Mouse (Mus musculus): ENCODE measurements at regions not wholly inside any gene's neighbourhood (a gene's known extent, or its start where the extent isn't known, plus 50 kb on each side); places are given as distances from the start of the nearest gene placed in this dataset.

DNA sequence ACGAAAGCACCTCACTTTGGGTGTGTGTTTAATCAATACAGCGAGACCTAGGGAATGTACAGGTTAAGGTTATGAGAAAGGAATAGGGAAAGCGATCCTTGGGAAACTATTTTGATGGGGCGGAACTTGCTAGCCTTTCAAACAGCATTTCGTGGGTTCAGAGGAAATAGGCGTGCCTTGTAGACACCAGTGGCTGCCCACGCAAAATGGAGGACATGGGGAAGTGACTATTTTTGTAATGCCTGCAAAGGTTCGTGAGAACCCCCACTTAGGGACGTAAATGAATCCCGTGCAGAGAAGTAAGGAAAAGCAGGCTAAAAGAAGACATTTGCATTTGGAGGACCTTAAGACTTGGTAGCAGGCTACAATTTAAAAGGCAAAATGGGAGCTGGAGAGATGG lies 114.1 kb upstream of the Ppm1h start:
- no peak for DNase-seq (ENCODE audit: low spot score)

DNA sequence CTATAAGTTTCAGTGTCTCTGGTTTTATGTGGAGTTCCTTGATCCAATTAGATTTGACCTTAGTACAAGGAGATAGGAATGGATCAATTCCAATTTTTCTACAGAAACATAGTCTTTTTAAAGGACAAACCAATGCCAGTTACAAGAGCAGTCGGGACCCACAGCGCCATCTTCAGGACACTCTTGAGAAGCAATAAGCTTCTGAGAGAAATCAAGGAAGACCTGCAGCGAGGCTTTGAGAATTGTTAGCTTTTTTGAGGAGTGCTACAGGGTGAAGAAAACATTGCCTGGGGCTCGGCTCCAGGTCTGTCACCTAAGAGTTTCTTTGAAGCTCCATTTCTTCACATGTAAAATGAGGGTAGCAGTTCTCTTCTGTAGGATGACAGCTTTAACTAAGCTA lies 112.0 kb upstream of the Ppm1h start:
- no peak for DNase-seq (ENCODE audit: low spot score)

DNA sequence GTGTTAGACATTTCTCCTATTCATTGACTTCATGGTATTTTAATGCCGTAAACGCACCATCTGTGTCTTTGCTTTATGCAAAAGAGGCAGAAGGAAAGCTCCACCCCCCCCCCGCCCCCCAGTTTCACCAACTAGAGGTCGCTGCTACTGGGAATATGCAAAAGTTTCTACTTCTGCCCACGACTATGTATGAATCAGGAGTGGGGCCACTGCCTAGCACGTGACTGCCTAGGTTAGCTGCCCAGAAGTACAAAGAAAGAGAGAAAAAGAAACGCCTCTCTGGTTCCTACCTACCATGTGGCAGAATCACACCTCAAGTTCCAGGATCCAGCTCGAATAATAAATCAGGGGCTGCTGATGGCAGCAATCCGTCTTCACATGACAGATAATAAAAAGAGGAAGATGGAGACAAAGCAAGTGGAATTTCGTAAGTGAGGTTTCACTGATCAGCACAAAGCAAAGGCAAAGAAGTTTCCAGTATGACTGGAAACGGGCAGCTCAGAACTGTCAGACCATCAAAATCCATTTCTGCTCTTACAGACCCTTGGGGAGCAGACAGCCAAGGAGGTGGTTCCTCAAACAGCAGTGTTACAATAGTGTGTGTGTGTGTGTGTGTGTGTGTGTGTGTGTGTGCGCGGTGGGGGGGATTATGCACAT lies 108.9 kb upstream of the Ppm1h start:
- no peak for DNase-seq (ENCODE audit: low spot score)

DNA sequence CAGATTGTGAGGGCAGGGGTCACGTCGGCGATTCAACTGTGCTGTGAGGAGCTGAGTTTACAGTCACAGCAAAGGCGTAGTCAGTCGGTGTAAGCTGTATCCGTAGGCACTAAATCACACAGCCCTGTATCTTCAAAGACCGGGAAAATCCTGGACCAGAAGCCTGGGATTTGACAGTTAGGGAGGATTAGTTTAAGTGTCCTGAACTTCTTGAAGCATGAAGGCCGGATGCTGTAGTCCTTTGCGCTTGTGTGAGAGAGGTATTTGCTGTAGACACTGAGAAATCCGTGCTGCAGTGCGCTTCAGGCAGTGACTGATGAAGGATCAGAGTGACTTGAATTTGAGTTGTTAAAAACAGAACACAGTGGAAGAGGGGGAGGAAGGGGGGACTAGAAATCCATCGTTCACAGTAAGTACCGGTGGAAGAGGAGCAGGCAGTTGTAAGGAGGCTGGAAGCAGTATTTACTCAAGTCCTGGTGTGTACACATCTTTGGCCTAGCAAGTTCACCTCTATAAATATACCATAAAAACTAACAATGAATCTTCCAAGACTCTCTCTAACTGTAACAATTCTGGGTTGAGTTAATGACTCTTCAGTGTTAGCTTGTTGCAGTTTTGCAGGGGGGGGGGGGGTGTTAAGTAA lies 107.5 kb upstream of the Ppm1h start:
- DNase-seq (ENCODE audit: low spot score) = no peak

DNA sequence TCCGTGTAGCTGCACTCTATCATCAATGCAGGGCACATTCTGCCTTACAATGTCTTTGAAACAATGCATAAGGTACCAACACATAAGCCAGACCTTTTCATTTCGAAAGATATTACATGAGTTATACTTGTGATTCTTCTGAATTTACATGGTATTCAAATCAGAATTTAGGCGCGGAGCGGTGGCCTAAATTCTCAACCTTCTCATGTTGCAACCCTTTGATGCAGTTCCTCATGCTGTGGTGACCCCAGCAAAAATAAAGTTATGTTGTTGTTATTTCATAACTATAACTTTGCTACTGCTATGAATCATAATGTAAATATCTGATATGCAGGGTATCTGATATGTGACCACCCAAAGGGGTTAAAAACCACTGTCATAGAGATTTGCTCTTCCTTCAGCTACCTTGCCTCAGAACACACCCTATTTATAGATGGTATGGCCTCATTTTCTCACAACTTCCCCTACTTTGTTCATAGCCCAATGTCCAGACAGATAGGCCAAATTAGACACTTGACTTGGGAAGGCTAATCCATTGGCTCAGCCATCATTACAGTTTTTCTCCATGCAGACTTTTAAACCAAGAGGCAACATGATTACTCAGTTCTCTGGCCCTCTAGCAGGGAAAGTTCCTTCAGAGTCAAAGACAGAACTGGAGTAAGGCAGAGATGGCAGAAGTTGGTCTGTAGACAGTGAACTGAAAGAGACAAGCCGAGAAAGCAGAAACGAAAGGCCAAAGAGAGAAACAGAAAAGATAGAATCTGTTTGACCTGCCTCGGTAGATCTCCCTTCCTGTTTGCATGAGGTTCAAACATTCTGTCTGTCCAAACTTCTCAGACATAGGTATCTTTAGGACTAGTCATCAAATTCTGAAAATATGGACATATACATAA lies 102.1 kb upstream of the Ppm1h start:
- DNase-seq (ENCODE audit: low spot score) = no peak

DNA sequence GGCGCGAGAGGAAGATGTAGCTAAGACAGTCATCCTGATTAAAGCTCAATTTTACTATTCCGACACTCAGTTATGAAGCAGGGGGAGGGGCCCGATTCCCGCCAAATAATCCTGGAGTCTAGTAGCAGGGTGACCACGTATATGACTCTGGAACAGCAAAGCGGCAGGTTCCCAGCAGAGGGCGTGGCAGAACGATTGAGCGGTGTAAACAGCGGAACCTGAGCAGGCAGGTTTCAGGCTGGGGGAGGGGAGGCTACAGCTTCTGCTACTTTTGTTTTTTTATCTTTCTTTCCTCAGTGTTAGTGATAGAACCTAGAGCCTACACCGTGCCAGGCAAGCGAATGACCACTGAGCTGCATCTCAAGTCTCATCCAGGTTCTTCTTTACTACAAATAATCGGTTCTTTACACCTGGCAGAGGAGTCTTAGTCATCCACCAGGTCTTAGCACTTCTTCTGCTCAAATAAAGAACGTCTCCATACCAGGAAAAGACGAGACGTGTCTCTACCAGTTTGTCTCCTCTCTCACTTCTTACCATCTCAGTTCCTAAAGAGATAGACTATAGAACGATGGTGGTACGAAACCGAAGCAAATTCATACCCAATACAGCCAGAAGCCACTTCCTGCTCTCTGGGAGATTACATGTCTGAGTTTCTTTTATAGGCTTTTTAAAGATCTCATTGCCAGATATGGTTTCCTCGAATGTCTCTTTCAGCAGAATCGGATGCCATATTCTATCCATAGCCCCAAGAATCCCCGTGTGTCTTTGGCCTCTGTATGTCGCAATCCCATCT lies 100.2 kb upstream of the Ppm1h start:
- peak; percentile 28 for DNase-seq (ENCODE audit: low spot score)

DNA sequence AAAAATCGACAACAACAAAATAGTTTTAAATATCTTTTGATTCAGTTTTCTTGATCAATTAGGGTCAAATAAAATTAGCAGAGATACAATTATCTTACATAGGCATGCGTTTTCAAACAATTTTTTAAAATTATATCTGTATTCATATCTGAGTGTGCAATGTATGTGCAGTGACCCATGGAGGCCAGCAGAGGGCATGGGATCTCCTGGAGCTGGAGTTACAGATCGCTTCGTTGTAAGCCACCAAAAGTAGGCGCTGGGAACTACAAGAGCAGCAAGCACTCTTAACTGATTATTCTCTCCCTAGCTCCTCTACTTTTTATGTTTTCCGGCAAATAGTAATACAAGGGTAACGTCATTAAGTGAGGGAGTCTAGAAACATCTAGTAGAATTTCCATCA lies 97.5 kb upstream of the Ppm1h start:
- no peak for DNase-seq (ENCODE audit: low spot score)

DNA sequence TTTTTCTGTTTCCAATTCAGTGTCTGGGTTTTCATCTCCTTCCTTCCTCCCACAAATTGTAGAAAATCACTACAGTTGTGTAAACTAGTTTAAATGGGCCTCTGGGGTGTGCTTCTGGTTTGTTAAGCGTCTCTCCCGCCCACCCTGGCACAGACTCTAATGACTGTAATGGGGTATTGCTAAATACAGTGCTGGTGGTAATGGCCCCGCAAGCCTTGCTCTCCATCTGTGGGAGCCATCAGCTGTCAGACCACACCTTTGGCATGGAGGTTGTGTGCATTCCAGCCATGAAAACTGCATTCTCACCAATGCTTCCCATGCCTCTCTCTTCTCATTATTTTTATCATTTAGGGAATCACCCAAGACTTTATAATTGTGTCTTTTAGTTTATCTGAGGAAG lies 91.0 kb upstream of the Ppm1h start:
- DNase-seq (ENCODE audit: low spot score) = no peak

DNA sequence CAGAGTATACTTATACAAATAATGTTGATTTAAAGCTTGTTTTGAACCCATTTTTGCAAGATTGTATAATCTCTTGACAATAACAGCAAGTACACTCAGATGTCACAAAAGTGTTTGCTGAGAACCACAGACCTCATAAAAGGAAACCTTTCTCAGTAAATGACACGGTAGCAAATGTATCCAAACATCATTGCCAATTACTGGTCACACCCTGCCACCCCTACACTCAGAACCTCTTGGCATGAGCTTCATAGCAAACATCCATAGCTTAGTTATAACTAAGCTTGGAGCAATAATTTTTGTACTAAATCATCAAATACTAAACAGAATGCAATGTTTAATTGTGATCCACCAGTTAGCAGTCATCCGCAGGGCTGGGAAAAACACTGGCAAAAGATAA lies 79.1 kb upstream of the Ppm1h start:
- DNase-seq (ENCODE audit: low spot score) = no peak

DNA sequence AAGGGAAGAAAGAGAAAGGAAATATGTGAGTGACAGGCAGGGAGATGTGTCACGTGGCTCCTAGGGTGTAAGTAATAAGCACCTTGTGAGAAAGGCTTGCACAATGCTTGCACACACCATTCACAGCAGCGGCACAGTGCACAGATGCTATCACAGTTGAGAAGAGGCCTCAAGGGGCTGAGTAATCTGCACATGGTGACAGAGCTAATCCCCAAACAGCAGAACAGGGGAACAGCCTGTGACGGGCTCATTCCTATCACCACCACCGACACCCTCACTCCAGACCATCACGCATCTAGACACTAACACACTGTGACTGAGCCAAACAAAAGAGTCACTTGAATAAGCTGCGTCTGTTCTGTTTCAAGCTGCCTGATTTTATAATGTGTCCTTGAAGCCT lies 76.2 kb upstream of the Ppm1h start:
- no peak for DNase-seq (ENCODE audit: low spot score)

DNA sequence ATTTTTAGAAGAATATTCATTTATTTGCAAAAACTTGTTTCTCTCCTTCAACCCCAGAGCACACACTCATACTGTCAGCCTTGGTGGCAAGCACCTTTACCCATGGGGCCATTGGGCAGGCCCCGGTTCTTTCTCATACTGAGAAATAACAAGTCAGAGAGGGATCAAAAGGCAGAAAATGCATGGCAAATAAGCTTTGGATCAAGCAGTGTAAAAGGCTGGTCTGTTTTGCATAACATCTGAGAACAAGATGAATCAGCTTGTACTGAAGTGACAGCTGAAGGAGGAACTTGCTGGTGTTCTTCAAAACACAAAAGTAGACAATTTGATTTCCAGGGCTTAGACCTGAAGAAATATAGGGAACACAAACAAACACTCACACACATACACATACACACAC lies 74.6 kb upstream of the Ppm1h start:
- DNase-seq (ENCODE audit: low spot score) = no peak

DNA sequence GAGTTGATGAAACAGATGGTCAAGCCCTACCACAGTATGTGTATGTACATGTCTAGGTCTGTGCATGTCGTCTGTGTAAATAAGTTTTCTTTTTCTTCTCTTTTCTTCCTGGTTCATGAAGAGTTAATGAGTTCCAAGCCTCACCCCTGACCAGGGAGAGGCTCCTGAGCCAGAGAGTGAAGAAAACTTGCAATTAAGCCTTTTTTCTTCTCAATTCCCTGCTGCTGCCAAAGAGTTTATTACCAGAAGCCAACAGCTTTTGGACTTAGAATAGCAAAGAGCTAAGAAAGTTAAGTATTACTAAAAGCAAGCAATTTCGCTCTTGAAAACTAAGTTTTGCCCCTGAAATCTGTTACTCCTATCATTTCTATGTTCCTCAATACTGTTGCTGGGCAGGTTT lies 65.3 kb upstream of the Ppm1h start:
- DNase-seq (ENCODE audit: low spot score) = no peak

DNA sequence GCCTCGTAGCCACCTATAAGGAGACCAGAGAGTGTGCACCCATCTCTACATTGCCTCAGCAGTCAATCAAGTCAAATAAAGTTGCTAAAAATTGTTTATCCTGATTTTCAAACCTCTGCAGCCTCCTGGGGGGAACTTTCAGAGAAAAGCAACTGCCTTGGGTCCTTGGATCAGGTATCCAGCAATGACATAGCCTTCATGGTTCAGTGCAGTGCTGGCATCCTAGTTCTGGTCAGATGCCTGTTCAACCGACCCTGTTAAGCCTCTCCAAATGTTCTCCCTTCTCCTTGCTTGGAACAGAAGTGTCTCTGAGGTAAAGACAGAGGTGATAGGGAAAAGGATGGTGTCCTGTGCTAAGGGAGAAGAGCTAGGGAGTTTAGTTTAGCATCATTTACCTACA lies 64.7 kb upstream of the Ppm1h start:
- DNase-seq (ENCODE audit: low spot score) = no peak

DNA sequence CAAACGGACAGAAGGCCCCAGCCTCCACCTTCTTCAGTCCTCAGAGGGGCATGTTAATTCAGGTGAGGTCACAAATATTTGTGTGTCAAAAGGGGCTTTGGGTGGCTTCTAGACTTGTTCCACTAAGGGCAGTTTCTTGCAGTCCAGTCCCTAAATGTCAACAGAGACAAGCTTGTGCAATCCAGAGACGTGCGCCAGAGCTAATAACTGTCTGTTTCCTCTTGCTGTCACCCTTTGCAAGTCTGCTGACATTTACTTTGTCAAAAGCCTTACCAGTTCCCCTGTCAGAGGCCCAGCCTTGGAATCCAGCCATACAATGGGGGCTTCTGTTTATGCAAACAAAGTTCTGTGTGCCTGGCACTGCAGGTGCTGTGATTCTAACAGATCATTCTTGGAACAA lies 63.8 kb upstream of the Ppm1h start:
- DNase-seq (ENCODE audit: low spot score) = no peak

DNA sequence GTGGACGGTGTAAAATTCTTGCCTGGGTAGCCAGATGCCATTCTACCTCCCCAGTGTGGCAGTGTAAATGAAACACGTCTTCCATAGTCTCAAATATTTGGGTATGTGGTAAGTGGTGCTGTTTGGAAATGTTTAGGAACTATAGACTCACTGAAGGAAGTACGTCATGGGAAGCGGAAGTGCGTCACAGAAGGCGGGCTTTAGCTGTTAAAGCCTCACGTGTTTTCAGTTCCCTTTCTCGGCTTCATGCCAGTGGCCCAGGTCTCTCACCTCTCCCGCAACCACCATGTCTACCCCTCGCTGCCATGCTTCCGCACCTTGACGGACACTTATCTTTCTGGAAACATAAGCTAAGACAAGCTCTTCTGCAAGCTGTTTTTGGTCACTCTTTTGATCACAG lies 62.9 kb upstream of the Ppm1h start:
- no peak for DNase-seq (ENCODE audit: low spot score)

DNA sequence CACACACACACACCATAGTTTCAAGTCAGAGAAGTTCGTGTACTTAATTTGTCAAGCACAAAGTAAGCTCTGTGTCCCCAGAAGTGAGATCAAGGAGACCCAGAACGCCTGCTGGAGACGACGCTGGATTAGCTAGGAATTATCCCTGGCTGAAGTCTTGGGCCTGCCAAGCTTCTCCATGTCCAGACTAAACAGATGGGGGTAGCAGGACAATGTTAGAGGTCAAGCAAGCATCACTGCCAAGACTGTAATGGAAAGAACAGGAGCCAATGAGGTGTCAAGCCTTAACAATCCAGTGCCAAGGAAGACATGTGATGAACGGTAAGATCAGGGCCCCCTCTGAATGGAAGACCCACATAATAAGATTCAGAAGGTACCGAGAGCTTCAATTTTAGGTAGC lies 62.2 kb upstream of the Ppm1h start:
- no peak for DNase-seq (ENCODE audit: low spot score)

DNA sequence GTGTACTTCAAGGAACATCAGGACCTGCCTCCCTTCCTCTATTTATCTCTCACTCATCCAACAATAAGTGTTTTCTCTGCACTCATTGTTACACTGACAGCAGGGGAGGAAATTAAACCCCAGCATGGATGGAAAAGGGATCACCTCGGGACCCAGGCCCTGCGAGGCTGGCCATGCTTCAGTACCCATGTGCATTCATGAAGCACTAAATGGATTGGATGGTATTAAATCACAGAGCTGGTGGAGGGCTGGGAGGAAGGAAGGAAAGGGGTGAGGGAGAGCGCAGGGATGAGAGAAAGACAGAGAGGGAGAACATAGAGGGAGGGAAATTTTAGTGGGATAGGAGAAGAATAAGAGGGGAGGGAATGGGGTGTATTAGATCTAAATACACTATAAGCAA lies 59.7 kb upstream of the Ppm1h start:
- DNase-seq (ENCODE audit: low spot score) = no peak

DNA sequence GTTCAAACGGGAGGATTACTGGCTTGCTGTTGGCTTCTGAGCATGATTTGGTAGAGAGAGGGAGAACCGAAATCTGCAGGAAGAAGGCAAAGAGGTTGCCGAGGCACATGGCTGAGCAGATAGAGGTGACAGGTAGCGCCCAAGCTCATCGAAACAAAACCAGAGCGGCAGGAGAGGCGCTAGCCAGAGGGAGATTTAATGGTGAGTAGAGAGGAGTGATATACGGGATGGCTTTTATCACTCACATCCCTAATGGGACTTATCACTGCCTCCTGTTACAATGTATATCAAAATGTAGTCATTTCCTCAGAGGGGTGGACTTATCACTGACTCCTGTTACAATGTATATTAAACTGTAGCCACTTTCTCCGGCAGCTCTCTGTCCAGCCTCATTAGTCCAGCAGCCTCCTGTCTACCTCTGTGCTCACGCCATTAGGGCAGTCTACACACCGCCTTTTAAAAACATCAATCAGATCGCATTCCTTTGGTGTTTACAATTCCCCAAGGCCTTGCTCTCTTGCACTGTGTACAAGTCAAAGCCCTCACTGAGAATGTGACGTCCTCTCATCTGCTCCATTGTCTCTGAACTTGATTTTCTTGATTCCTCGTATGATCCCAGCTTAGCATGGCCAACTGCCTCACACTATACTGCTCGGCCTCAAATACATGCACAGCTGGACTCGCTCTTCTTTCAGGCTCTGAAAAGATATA lies 59.0 kb upstream of the Ppm1h start:
- DNase-seq (ENCODE audit: low spot score) = no peak

Measured in urinary bladder, postnatal 25 days (tissue).